Mouse (Mus musculus): Measurements from ENCODE around the gene Zdhhc18.

DNA sequence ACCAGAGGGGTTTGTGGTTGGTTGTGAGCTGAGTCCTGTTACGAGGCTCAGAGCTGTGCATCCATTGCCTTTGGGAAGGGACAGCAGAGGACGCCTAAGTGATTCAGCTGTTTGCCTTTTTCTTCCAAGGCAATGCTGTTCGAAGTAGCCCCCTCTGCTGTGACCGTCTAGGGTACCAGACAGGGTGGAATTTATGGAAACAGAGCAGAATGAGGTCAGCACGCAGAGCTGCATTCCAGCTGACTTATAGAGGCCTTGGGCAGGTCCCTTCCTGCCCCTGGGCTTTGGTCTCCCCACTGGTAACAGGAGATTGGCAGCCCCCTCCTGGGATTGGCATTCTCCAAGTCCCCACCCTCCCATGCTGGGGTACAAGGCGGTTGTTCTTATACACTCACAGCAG, 45.1 kb downstream of the Zdhhc18 start:
- TF ChIP-seq MAFK (IDR thresholded peaks at IDR 0.05; ENCODE audit: insufficient read depth, low read depth, low read length) (no peak), CHD2 (IDR thresholded peaks at IDR 0.05; ENCODE audit: low read depth, low read length) (no peak)
